Mouse (Mus musculus): ENCODE data around the gene Pea15a.
"Not testable (repeated sequence)": the region's sequence is repeated elsewhere in the genome, so short reads cannot be mapped to it uniquely, and the experiment has no call there.

Gene Pea15a

GRCm38 (mm10) chr1:172206141-172206917, at the start of gene Pea15a:
Pea15a (minus strand) TSS chr1:172206804.
- peak; percentile 84 for DNase-seq (ENCODE audit: low spot score)

GRCm38 (mm10) chr1:172247679-172248078, 41.1 kb upstream of the Pea15a start:
- peak; percentile 15 for DNase-seq (ENCODE audit: low spot score)

- peak; percentile 32 for DNase-seq (ENCODE audit: low spot score)
Measured at GRCm38 (mm10) chr1:172247216-172247615, 40.6 kb upstream of the Pea15a start.

- not testable (repeated sequence) for DNase-seq (ENCODE audit: low spot score)
Measured at GRCm38 (mm10) chr1:172244645-172245044, 38.0 kb upstream of the Pea15a start.

GRCm38 (mm10) chr1:172243547-172244205, 37.1 kb upstream of the Pea15a start:
- no peak for DNase-seq (ENCODE audit: low spot score)

GRCm38 (mm10) chr1:172242401-172242800, 35.8 kb upstream of the Pea15a start:
- DNase-seq (ENCODE audit: low spot score), result no peak

- no peak for DNase-seq (ENCODE audit: low spot score)
Measured at GRCm38 (mm10) chr1:172240945-172241708, 34.5 kb upstream of the Pea15a start.

GRCm38 (mm10) chr1:172229215-172229614, 22.6 kb upstream of the Pea15a start:
- no peak for DNase-seq (ENCODE audit: low spot score)

- DNase-seq (ENCODE audit: low spot score), result no peak
Measured at GRCm38 (mm10) chr1:172228209-172228608, 21.6 kb upstream of the Pea15a start.

- DNase-seq (ENCODE audit: low spot score), result no peak
Measured at GRCm38 (mm10) chr1:172221297-172222063, 14.9 kb upstream of the Pea15a start.

- no peak for DNase-seq (ENCODE audit: low spot score)
Measured at GRCm38 (mm10) chr1:172220414-172220813, 13.8 kb upstream of the Pea15a start.

- no peak for DNase-seq (ENCODE audit: low spot score)
Measured at GRCm38 (mm10) chr1:172219451-172220406, 13.1 kb upstream of the Pea15a start, which contains the start of gene Casq1. Casq1 (minus strand) TSS chr1:172219868.

- DNase-seq (ENCODE audit: low spot score), result no peak
Measured at GRCm38 (mm10) chr1:172218164-172218910, 11.7 kb upstream of the Pea15a start.

GRCm38 (mm10) chr1:172217148-172217547, 10.5 kb upstream of the Pea15a start:
- peak; percentile 88 for DNase-seq (ENCODE audit: low spot score)

GRCm38 (mm10) chr1:172214748-172215147, 8.1 kb upstream of the Pea15a start:
- no peak for DNase-seq (ENCODE audit: low spot score)

- no peak for DNase-seq (ENCODE audit: low spot score)
Measured at GRCm38 (mm10) chr1:172213771-172214170, 7.2 kb upstream of the Pea15a start.

- DNase-seq (ENCODE audit: low spot score), result no peak
Measured at GRCm38 (mm10) chr1:172212776-172213175, 6.2 kb upstream of the Pea15a start.

GRCm38 (mm10) chr1:172207111-172207584, 544 bp upstream of the Pea15a start:
- peak; percentile 81 for DNase-seq (ENCODE audit: low spot score)

GRCm38 (mm10) chr1:172205741-172206087, 890 bp downstream of the Pea15a start:
- DNase-seq (ENCODE audit: low spot score), result no peak
